Mouse (Mus musculus) intestine, embryonic 15.5 days (tissue): ENCODE data around the gene Jak1. TPM values are rescaled to one million over a fixed set of nuclear protein-coding genes. Genes with fewer than 3 reads are reported as not detected.

ENCODE experiments used
- ATAC-seq: fragments of 200-750 bp; cut with Nextera tagmentation; 2 replicates; pipeline ENCODE4 v1.8.0; 2017; ENCODE audit warnings: moderate TSS enrichment, moderate library complexity
- H3K27ac ChIP-seq: fragments of 300-500 bp; sonication (generic); 2 replicates; pipeline ENCODE4 v1.5.1; 2015; ENCODE audit warnings: mild to moderate bottlenecking, inconsistent platforms
- H3K27me3 ChIP-seq: fragments of 300-500 bp; sonication (generic); replicated peaks from 2 replicates; pipeline ENCODE4 v1.6.1; 2015; ENCODE audit warnings: inconsistent platforms
- H3K36me3 ChIP-seq: fragments of 300-500 bp; sonication (generic); 2 replicates; pipeline ENCODE4 v1.6.1; 2015; ENCODE audit warnings: inconsistent platforms
- H3K4me1 ChIP-seq: fragments of 300-500 bp; sonication (generic); replicated peaks from 2 replicates; pipeline ENCODE4 v1.6.1; 2015; ENCODE audit warnings: inconsistent platforms
- H3K4me2 ChIP-seq: fragments of 300-500 bp; sonication (generic); replicated peaks from 2 replicates; pipeline ENCODE4 v1.6.1; 2015; ENCODE audit warnings: mild to moderate bottlenecking, inconsistent platforms
- H3K4me3 ChIP-seq: fragments of 300-500 bp; sonication (generic); replicated peaks from 2 replicates; pipeline ENCODE4 v1.5.1; 2015; ENCODE audit warnings: inconsistent platforms
- H3K9ac ChIP-seq: fragments of 300-500 bp; sonication (generic); 2 replicates; pipeline ENCODE4 v1.6.1; 2015; ENCODE audit warnings: inconsistent platforms
- H3K9me3 ChIP-seq: fragments of 300-500 bp; sonication (generic); 2 replicates; pipeline ENCODE4 v1.6.1; 2016; ENCODE audit warnings: inconsistent platforms
- WGBS: fragments of 180-500 bp; shearing (Covaris S2); methylation state at CpG from one replicate; pipeline ENCODE4 v1.1.7; 2015; 5-methylcytosine and 5-hydroxymethylcytosine counted together
- polyA plus RNA-seq: library from polyadenylated mRNA; unstranded; fragments of >200 nt; fragmentation: Nextera tagmentation; extraction: Ambion mirVana; gene quantifications from 2 replicates; pipeline ENCODE4 v1.2.1, GENCODE M21; 2015

The Jak1 gene
- polyA plus RNA-seq, 1 experiment from 2014 or later: 76.5 TPM

DNA sequence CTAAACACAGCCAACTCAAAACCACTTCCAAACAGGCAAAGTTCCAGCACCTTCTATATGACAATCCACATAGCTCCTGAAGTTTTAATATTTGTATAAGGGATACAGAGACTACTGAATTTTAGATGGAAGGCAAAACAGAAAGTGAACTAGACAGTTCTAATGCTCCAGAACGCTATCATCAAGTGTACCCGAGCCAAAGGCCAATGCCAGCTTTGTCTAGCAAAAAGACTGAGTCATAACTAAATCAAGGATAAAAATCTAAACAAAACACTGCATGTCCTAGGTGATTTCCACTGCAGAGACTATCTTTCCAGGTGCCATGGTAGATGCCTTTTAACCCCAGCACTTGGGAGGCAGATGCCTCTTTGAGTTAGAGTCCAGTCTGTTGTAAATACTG, 68.7 kb downstream of the Jak1 start:
- no peak for ATAC-seq
- Histone ChIP-seq H3K4me2 (no peak overlapping the region), H3K27me3 (no peaks in the 10 kb centered on the region), H3K4me1 (peaks cover 17% of the 10 kb centered on the region), H3K9me3 (no peaks in the 10 kb centered on the region), H3K9ac (no peak overlapping the region), H3K4me3 (no peak overlapping the region), H3K27ac (no peak overlapping the region), H3K36me3 (no peaks in the 10 kb centered on the region)
- 82% methylated on average over 2 of the region's 2 CpGs for WGBS

DNA sequence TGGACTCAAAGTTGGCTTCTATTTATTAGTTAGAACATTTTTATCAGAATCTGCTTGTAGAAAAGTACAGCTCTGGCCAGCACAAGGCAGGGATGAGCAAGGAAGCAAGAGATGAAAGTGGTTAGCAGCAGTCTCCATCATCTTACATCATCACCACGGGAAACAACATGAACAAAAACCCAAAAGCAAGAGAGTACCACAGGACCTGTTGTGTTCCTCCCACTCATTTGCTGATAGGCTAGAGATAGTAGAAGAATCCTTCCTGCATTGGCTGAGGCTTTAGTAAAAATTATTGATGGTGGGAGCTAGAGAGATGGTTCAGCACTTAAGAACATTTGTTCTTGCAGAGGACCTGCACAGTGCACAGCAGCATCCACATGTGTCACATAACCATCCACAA, 70.9 kb downstream of the Jak1 start:
- no peaks in the 10 kb centered on the region for H3K36me3 ChIP-seq
- H3K27me3 ChIP-seq: no peaks in the 10 kb centered on the region
- no peak overlapping the region for H3K27ac ChIP-seq
- H3K4me1 ChIP-seq: peaks cover 17% of the 10 kb centered on the region
- 79% methylated on average over 1 of the region's 1 CpGs for WGBS
- ATAC-seq: no peak
- H3K9me3 ChIP-seq: no peaks in the 10 kb centered on the region
- H3K4me2 ChIP-seq: no peak overlapping the region
- no peak overlapping the region for H3K9ac ChIP-seq
- no peak overlapping the region for H3K4me3 ChIP-seq

DNA sequence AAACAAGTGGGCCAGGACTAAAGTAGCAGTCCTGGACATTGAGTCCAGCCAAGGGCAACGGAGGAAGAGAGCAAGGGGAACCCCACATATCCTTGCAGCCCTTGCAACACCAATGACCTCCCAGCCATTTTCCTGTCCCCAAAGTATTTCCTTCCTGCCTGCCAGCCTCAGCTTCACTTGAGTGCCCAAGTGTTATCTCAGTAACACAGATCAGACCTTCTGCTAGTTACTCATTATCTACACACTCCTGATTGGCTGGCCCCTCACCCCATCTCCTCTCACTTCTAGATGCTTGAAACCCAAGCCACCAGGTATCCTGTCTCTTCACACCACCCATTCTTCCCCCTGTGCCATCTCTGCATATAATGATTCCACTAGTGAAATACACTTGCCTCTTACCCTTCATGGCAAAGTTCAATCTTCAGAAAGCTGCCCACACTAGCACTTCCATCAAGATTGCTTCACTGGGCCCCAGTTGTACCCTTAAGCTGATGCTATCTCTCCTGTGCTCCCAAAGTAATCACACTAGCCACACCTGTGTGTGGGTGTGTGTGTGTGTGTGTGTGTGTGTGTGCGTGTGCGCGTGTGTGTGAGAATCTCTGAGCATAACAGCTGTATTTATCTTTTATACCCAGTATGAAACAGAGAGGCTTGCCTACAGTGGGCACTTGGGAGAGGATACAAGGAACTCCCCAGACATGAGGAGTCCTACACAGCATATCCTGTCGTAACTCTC, 72.7 kb downstream of the Jak1 start:
- Histone ChIP-seq H3K4me3 (no peak overlapping the region), H3K9ac (no peak overlapping the region), H3K4me1 (peaks cover 8% of the 10 kb centered on the region), H3K27me3 (no peaks in the 10 kb centered on the region), H3K27ac (no peak overlapping the region), H3K36me3 (0 out of 2 replicates have a peak, but pooled peaks cover 2% of the 10 kb centered on the region), H3K9me3 (no peaks in the 10 kb centered on the region), H3K4me2 (no peak overlapping the region)
- peak; percentile 86 for ATAC-seq
- WGBS: 77% methylated on average over 5 of the region's 5 CpGs

DNA sequence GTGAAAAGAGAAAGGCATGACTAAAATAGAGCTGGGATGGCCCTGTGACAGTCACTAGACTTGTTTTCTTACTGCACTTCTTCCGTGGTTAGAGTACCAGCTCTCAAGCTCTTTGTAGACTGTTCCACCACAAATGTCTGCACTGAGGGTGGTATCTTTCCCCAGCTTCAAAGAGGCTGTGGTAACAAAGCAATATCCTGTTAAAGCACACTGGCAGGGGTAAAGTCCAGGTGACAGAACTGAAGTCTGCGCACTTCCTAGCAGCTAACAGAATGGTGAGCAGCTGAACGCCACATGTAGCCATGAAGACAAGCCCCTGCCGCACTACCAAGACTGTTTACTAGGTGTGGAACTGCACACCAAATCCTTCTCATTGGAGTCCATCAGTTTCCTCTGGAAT, 77.7 kb downstream of the Jak1 start:
- peak; percentile 61 for ATAC-seq
- no peak overlapping the region for H3K27ac ChIP-seq
- peaks cover 3% of the 10 kb centered on the region; the same call in 1 of the 2 replicates for H3K4me1 ChIP-seq
- no peak overlapping the region for H3K4me2 ChIP-seq
- no peaks in the 10 kb centered on the region for H3K27me3 ChIP-seq
- no peak overlapping the region for H3K4me3 ChIP-seq
- no peaks in the 10 kb centered on the region for H3K9me3 ChIP-seq
- 78% methylated on average over 4 of the region's 4 CpGs for WGBS
- peaks cover 8% of the 10 kb centered on the region; the same call in 1 of the 2 replicates for H3K36me3 ChIP-seq
- H3K9ac ChIP-seq: no peak overlapping the region

DNA sequence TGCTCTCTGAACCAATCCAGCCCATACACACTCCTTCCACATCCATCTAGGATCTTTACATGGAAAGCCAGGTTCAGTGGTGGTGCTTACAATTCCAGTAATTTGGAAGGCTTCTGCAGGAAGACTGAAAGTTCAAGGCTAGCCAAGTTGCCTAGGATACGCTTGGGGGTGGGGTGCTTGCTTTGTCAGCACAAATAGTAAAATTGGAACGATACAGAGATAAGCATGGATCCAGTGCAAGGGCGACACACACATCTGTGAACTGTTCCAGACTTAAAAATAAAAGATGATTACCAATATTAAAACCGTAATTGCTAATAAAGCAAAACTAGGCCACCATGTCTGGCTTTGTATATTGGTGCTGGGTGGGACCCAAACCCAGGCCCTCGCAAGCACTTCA, 78.5 kb downstream of the Jak1 start:
- no peaks in the 10 kb centered on the region for H3K9me3 ChIP-seq
- WGBS: 81% methylated on average over 5 of the region's 5 CpGs
- peaks cover 11% of the 10 kb centered on the region; the same call in 1 of the 2 replicates for H3K36me3 ChIP-seq
- H3K4me2 ChIP-seq: no peak overlapping the region
- no peak overlapping the region for H3K27ac ChIP-seq
- no peaks in the 10 kb centered on the region; the same call in 1 of the 2 replicates for H3K4me1 ChIP-seq
- H3K4me3 ChIP-seq: no peak overlapping the region
- no peak for ATAC-seq
- H3K27me3 ChIP-seq: no peaks in the 10 kb centered on the region
- H3K9ac ChIP-seq: no peak overlapping the region

DNA sequence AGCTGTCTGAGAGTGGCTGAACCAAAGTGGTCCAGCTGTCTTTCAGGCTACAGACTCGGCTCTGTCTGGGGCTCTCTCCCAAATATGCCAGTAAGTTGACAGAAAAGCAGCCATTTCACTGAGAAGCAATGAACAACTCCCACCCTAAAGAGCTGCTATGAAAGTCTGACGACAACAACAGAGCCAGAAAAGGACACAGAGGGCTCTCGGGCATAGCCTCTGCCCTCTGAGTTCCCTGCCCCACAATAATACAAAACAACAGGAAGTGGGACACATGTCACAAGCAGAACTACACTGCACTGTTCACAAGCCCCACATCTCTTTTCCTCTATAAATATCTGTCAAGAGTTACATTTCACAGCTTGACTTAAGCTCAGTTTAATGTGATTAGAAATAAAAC, 79.9 kb downstream of the Jak1 start:
- no peak for ATAC-seq
- Histone ChIP-seq H3K4me3 (no peak overlapping the region), H3K27me3 (no peaks in the 10 kb centered on the region), H3K27ac (no peak overlapping the region), H3K4me2 (no peak overlapping the region), H3K4me1 (no peaks in the 10 kb centered on the region; the same call in 1 of the 2 replicates), H3K36me3 (peaks cover 13% of the 10 kb centered on the region; the same call in 1 of the 2 replicates), H3K9me3 (no peaks in the 10 kb centered on the region), H3K9ac (no peak overlapping the region)
- 52% methylated on average over 3 of the region's 3 CpGs for WGBS

DNA sequence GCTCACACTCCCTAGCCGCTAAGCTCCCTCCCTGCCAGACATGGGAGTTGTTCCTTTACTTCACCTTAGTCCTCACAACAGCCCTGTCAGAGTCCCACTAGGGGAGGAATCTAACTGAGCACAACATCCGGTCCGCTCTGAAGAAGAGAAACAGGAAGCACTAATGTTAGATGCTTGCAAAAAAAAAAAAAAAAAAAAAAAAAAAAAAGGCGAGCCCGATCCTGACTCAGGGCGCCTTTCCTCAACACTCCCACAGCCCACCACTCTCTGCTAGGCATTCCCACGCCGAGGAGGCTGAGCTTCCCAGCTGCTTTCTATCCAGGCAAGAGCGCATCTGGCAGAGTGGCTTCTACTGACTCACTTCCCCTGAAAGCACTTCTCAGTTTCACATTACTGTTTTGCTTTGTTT, 82.5 kb downstream of the Jak1 start:
- Histone ChIP-seq H3K9ac (no peak overlapping the region), H3K4me3 (no peak overlapping the region), H3K4me2 (no peak overlapping the region), H3K9me3 (no peaks in the 10 kb centered on the region), H3K36me3 (peaks cover 13% of the 10 kb centered on the region; the same call in 1 of the 2 replicates), H3K27me3 (no peaks in the 10 kb centered on the region), H3K4me1 (no peaks in the 10 kb centered on the region; the same call in 1 of the 2 replicates), H3K27ac (0 out of 2 replicates have a peak overlapping the region, but pooled peaks have one; percentile 17)
- 53% methylated on average over 9 of the region's 9 CpGs for WGBS
- peak; percentile 58 for ATAC-seq

DNA sequence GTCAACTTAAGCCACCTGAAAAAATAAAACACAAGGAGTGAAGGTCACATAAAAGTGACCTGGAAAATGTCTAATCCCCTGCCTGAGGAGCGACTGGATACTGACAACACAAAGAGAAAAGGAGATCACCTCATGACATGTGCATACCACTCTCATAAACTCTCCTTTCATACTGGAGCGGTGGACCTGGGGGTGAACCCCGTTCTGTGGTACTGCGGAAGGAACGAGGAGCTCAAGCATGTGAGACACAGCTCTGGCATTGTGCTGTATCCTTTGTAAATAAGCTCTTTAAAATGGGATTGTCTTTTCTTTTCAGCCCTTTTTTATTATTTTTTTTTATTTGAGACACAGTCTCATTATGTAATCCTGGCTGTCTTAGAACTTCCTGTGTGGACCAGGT, 84.4 kb downstream of the Jak1 start:
- no peaks in the 10 kb centered on the region for H3K9me3 ChIP-seq
- H3K9ac ChIP-seq: no peak overlapping the region
- H3K36me3 ChIP-seq: peaks cover 18% of the 10 kb centered on the region; the same call in 1 of the 2 replicates
- no peak for ATAC-seq
- 75% methylated on average over 5 of the region's 5 CpGs for WGBS
- H3K4me2 ChIP-seq: no peak overlapping the region
- no peak overlapping the region for H3K4me3 ChIP-seq
- H3K4me1 ChIP-seq: no peaks in the 10 kb centered on the region
- no peak overlapping the region for H3K27ac ChIP-seq
- no peaks in the 10 kb centered on the region for H3K27me3 ChIP-seq

DNA sequence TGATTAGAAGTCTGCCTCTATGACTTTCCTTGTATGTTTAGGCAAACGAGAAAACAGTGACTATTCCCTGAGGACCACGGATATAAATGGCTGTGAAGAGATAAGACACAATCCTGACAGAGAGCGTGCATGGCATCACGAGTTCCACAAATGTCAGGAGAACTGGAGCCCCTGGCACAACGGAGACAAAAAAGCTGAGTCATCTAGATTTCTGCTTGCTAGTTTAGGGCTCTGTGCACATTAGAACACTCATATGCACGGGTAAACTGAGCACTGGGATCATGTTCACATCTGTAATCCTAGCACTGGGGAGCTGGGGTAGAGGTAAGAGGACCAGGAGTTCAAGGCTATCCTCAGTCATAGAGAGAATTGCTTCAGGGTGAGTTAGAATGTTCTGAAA, 85.2 kb downstream of the Jak1 start:
- H3K36me3 ChIP-seq: peaks cover 19% of the 10 kb centered on the region; the same call in 1 of the 2 replicates
- no peak for ATAC-seq
- WGBS: 78% methylated on average over 6 of the region's 6 CpGs

DNA sequence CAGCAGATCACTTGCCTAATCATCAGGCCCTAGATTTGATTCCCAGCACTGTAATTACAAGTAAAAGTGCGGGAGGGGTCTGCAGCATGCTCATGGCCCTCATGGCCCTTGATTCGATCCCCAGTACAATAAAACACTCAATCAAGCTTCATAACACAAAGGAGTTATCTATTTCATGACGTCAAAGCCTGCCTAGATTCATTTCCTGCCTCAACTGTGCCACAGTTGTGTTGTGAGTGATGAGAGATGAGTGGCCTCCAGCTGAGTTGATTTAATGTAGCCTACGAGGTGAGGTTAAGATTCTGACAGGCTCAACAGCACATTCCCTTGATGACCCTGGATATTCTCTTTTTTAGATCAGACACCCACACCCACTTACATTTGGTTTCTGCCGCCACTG, 86.0 kb downstream of the Jak1 start:
- no peak for ATAC-seq
- Histone ChIP-seq H3K9ac (no peak overlapping the region), H3K27me3 (no peaks in the 10 kb centered on the region), H3K27ac (no peak overlapping the region), H3K36me3 (peaks cover 22% of the 10 kb centered on the region; the same call in 1 of the 2 replicates), H3K4me2 (no peak overlapping the region), H3K4me3 (no peak overlapping the region), H3K4me1 (no peaks in the 10 kb centered on the region), H3K9me3 (no peaks in the 10 kb centered on the region)
- WGBS: 77% methylated on average over 5 of the region's 5 CpGs

More for the DNA sequence above, 85.2 kb downstream of the Jak1 start:
- H3K9me3 ChIP-seq: no peaks in the 10 kb centered on the region
- no peaks in the 10 kb centered on the region for H3K27me3 ChIP-seq
- H3K27ac ChIP-seq: no peak overlapping the region
- no peak overlapping the region for H3K9ac ChIP-seq
- H3K4me3 ChIP-seq: no peak overlapping the region
- no peaks in the 10 kb centered on the region for H3K4me1 ChIP-seq
- H3K4me2 ChIP-seq: no peak overlapping the region

DNA sequence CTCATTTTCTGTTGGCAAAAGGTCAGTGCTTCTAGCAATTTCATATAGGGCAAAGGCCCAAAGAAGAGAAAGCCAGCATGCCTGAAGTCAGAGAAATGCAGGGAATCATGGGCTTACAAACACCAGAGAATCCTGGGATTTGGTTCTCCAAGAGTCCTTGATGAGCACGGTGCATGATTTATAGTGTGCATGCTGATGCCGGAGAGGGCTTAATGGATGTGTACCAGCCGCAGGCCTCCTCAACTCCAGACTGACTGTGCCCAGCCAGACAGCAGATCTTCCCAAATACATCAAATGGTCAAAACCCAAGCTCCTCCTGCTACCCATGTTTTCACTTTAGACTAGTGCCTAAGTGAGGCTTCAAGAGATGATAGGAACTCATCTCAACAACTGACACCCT, 87.3 kb downstream of the Jak1 start:
- Histone ChIP-seq H3K36me3 (peaks cover 23% of the 10 kb centered on the region; the same call in 1 of the 2 replicates), H3K27ac (no peak overlapping the region), H3K27me3 (no peaks in the 10 kb centered on the region), H3K4me2 (no peak overlapping the region), H3K9ac (no peak overlapping the region), H3K4me3 (no peak overlapping the region), H3K9me3 (no peaks in the 10 kb centered on the region), H3K4me1 (no peaks in the 10 kb centered on the region)
- 62% methylated on average over 3 of the region's 3 CpGs for WGBS
- ATAC-seq: no peak

DNA sequence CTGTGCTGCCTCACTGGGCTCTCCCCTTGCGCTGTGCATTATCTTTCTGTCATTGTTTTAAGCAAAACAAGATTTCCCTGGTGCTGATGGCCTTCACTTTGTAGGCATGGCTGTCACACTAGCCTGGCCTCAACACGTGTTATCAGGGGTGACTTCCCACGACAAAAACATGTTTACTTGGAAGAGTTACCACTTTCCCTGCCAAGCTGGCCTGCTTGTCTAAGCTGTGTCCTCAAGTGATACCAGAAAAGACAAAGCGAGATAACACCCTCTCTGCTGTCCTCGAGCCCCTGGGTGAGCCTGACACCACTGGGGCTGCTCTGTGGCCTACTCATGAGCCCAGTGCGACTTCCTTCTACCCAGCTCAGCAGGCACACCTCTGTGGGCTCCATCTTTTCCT, 89.0 kb downstream of the Jak1 start:
- H3K27ac ChIP-seq: no peak overlapping the region
- H3K27me3 ChIP-seq: no peaks in the 10 kb centered on the region
- no peaks in the 10 kb centered on the region for H3K4me1 ChIP-seq
- H3K4me2 ChIP-seq: no peak overlapping the region
- WGBS: 75% methylated on average over 6 of the region's 6 CpGs
- no peak for ATAC-seq
- H3K9ac ChIP-seq: no peak overlapping the region
- peaks cover 18% of the 10 kb centered on the region; the same call in 1 of the 2 replicates for H3K36me3 ChIP-seq
- no peaks in the 10 kb centered on the region for H3K9me3 ChIP-seq
- no peak overlapping the region for H3K4me3 ChIP-seq
